Mouse (Mus musculus): ENCODE results near the gene Tpmt. TPM values are rescaled to one million over a fixed set of nuclear protein-coding genes. Genes with fewer than 3 reads are reported as not detected.

The Tpmt gene
- polyA plus RNA-seq (2014; fragmentation: Nextera tagmentation; extraction: Ambion mirVana), result 25.8 and 28.6 TPM in 2 replicates

DNA sequence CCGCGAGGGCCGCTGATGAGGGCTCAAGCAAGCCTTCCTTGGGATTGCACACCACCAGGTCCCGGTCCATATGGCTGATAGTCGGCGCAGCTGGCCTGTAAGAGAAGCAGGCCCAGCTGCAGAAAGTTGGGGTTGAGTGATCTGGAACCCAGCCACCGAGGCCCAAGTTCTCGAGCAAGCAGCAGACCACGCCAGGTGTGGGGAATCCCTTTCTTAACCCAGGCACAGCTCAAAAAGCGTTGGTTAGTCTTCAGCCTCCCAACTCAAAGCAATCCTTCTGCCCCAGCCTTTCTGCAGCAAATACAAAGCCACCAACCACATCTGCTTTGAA is at the start of gene Tpmt:
TSS of gene Tpmt (minus strand) at position 121 of the 331 bp plus-strand sequence.
- ATAC-seq (ENCODE audit: insufficient number of reproducible peaks, low FRiP score, low TSS enrichment, low read depth) (no peak), DNase-seq (ENCODE audit: low spot score) (no peak)
- Histone ChIP-seq H3K36me3 (ENCODE audit: control insufficient read depth, insufficient read depth, low read length) (no peaks in the 10 kb centered on the region; the same call in 1 of the 2 replicates), H3K4me1 (ENCODE audit: control insufficient read depth, insufficient read depth, low read length) (no peaks in the 10 kb centered on the region; the same call in 1 of the 2 replicates), H3K4me2 (ENCODE audit: low read depth, severe bottlenecking) (peak within 1 kb of the TSS; percentile 96), H3K4me3 (ENCODE audit: low read depth, low read length) (peak within 1 kb of the TSS; percentile 71), H3K27ac (replicated peaks; ENCODE audit: low read depth, low read length) (no peak within 1 kb of the TSS), H3K27me3 (ENCODE audit: control insufficient read depth, insufficient read depth, low read length) (no peaks in the 10 kb centered on the region), H3K9me3 (ENCODE audit: control insufficient read depth, low read length) (no peaks in the 10 kb centered on the region), H3K9ac (ENCODE audit: low read length) (peak within 1 kb of the TSS; percentile 69)
- 12% methylated on average over 10 of the region's 10 CpGs for WGBS

GRCm38 (mm10) chr13:47093791-47094190 is 49.3 kb upstream of the Tpmt start:
- H3K4me1 ChIP-seq (ENCODE audit: control insufficient read depth, insufficient read depth, low read length), result no peaks in the 10 kb centered on the region
- 99% methylated on average over 2 of the region's 2 CpGs for WGBS
- no peak overlapping the region for H3K4me2 ChIP-seq (ENCODE audit: low read depth, severe bottlenecking)
- DNase-seq (ENCODE audit: low spot score), result no peak
- no peaks in the 10 kb centered on the region for H3K9me3 ChIP-seq (ENCODE audit: control insufficient read depth, low read length)
- ATAC-seq (ENCODE audit: insufficient number of reproducible peaks, low FRiP score, low TSS enrichment, low read depth), result no peak
- no peak overlapping the region for H3K4me3 ChIP-seq (ENCODE audit: low read depth, low read length)
- H3K27me3 ChIP-seq (ENCODE audit: control insufficient read depth, insufficient read depth, low read length), result no peaks in the 10 kb centered on the region
- no peak overlapping the region for H3K27ac ChIP-seq (replicated peaks; ENCODE audit: low read depth, low read length)
- peaks cover 16% of the 10 kb centered on the region for H3K36me3 ChIP-seq (ENCODE audit: control insufficient read depth, insufficient read depth, low read length)
- H3K9ac ChIP-seq (ENCODE audit: low read length), result no peak overlapping the region

GRCm38 (mm10) chr13:47089271-47089670 is 44.7 kb upstream of the Tpmt start:
- DNase-seq (ENCODE audit: low spot score), result no peak
- H3K27ac ChIP-seq (replicated peaks; ENCODE audit: low read depth, low read length), result no peak overlapping the region
- H3K9me3 ChIP-seq (ENCODE audit: control insufficient read depth, low read length), result no peaks in the 10 kb centered on the region
- no peak overlapping the region for H3K4me2 ChIP-seq (ENCODE audit: low read depth, severe bottlenecking)
- H3K4me3 ChIP-seq (ENCODE audit: low read depth, low read length), result no peak overlapping the region
- WGBS, result 91% methylated on average over 2 of the region's 2 CpGs
- peaks cover 9% of the 10 kb centered on the region; the same call in 1 of the 2 replicates for H3K36me3 ChIP-seq (ENCODE audit: control insufficient read depth, insufficient read depth, low read length)
- no peaks in the 10 kb centered on the region for H3K27me3 ChIP-seq (ENCODE audit: control insufficient read depth, insufficient read depth, low read length)
- ATAC-seq (ENCODE audit: insufficient number of reproducible peaks, low FRiP score, low TSS enrichment, low read depth), result no peak
- H3K9ac ChIP-seq (ENCODE audit: low read length), result no peak overlapping the region
- H3K4me1 ChIP-seq (ENCODE audit: control insufficient read depth, insufficient read depth, low read length), result no peaks in the 10 kb centered on the region

DNA sequence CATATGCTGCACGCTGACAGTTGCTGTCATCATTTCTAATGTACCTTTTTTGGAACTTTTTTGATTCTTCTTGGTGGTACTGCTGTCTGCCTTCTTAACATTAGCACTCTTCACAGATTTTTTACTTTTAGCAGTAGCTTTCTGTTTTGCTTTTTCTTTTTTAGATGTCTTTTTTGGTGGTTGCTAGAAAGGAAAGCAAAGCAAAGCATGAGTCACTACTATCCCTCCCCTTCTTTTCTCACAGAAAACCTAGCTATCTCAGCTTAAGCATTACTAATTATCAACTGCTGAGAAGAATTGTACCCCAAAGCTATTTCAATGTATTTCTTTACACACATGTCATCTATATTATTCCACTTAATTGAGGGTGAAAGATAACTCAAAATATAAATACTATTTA is 43.9 kb upstream of the Tpmt start:
- H3K9ac ChIP-seq (ENCODE audit: low read length), result no peak overlapping the region
- ATAC-seq (ENCODE audit: insufficient number of reproducible peaks, low FRiP score, low TSS enrichment, low read depth) (no peak), DNase-seq (ENCODE audit: low spot score) (no peak)
- WGBS, result 97% methylated on average over 1 of the region's 1 CpGs
- no peaks in the 10 kb centered on the region for H3K4me1 ChIP-seq (ENCODE audit: control insufficient read depth, insufficient read depth, low read length)
- H3K27me3 ChIP-seq (ENCODE audit: control insufficient read depth, insufficient read depth, low read length), result no peaks in the 10 kb centered on the region
- peaks cover 7% of the 10 kb centered on the region; the same call in 1 of the 2 replicates for H3K36me3 ChIP-seq (ENCODE audit: control insufficient read depth, insufficient read depth, low read length)
- no peak overlapping the region for H3K4me2 ChIP-seq (ENCODE audit: low read depth, severe bottlenecking)
- no peaks in the 10 kb centered on the region for H3K9me3 ChIP-seq (ENCODE audit: control insufficient read depth, low read length)
- H3K27ac ChIP-seq (replicated peaks; ENCODE audit: low read depth, low read length), result no peak overlapping the region
- H3K4me3 ChIP-seq (ENCODE audit: low read depth, low read length), result no peak overlapping the region

- no peak for DNase-seq (ENCODE audit: low spot score)
- Histone ChIP-seq H3K4me3 (ENCODE audit: low read depth, low read length) (no peak overlapping the region), H3K9me3 (ENCODE audit: control insufficient read depth, low read length) (no peaks in the 10 kb centered on the region), H3K27me3 (ENCODE audit: control insufficient read depth, insufficient read depth, low read length) (no peaks in the 10 kb centered on the region), H3K27ac (replicated peaks; ENCODE audit: low read depth, low read length) (no peak overlapping the region), H3K4me2 (ENCODE audit: low read depth, severe bottlenecking) (no peak overlapping the region), H3K36me3 (ENCODE audit: control insufficient read depth, insufficient read depth, low read length) (no peaks in the 10 kb centered on the region), H3K9ac (ENCODE audit: low read length) (no peak overlapping the region), H3K4me1 (ENCODE audit: control insufficient read depth, insufficient read depth, low read length) (no peaks in the 10 kb centered on the region)
- ATAC-seq (ENCODE audit: insufficient number of reproducible peaks, low FRiP score, low TSS enrichment, low read depth), result no peak
- WGBS, result 91% methylated on average over 4 of the region's 4 CpGs
These were observed 36.5 kb upstream of the Tpmt start for GRCm38 (mm10) chr13:47080905-47081505.

GRCm38 (mm10) chr13:47078799-47079198 is 34.3 kb upstream of the Tpmt start:
- no peaks in the 10 kb centered on the region for H3K9me3 ChIP-seq (ENCODE audit: control insufficient read depth, low read length)
- no peak overlapping the region for H3K9ac ChIP-seq (ENCODE audit: low read length)
- no peak overlapping the region for H3K4me3 ChIP-seq (ENCODE audit: low read depth, low read length)
- H3K27me3 ChIP-seq (ENCODE audit: control insufficient read depth, insufficient read depth, low read length), result no peaks in the 10 kb centered on the region
- DNase-seq (ENCODE audit: low spot score), result no peak
- H3K4me1 ChIP-seq (ENCODE audit: control insufficient read depth, insufficient read depth, low read length), result no peaks in the 10 kb centered on the region
- H3K36me3 ChIP-seq (ENCODE audit: control insufficient read depth, insufficient read depth, low read length), result no peaks in the 10 kb centered on the region
- 67% methylated on average over 5 of the region's 5 CpGs for WGBS
- H3K4me2 ChIP-seq (ENCODE audit: low read depth, severe bottlenecking), result no peak overlapping the region
- H3K27ac ChIP-seq (replicated peaks; ENCODE audit: low read depth, low read length), result no peak overlapping the region
- ATAC-seq (ENCODE audit: insufficient number of reproducible peaks, low FRiP score, low TSS enrichment, low read depth), result no peak

DNA sequence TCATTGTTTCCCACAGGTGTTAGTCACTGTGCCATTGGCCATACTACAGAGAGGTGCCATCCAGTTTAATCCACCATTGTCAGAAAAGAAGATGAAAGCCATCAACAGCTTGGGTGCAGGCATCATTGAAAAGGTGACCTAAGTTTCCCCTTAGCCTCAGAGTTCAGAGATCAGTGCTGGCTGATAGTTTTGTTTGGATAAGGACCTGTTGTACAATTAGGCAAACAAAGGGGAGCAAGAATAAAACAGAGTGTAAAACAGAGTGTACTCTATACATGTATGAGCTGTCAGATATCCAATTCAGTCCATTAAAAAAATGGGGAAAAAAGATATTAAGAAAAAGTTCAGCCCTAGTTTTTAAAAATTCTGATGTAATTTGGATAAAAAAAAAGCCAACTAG is 32.8 kb upstream of the Tpmt start:
- DNase-seq (ENCODE audit: low spot score) (no peak), ATAC-seq (ENCODE audit: insufficient number of reproducible peaks, low FRiP score, low TSS enrichment, low read depth) (no peak)
- Histone ChIP-seq H3K4me2 (ENCODE audit: low read depth, severe bottlenecking) (no peak overlapping the region), H3K4me1 (ENCODE audit: control insufficient read depth, insufficient read depth, low read length) (no peaks in the 10 kb centered on the region), H3K4me3 (ENCODE audit: low read depth, low read length) (no peak overlapping the region), H3K27ac (replicated peaks; ENCODE audit: low read depth, low read length) (no peak overlapping the region), H3K9me3 (ENCODE audit: control insufficient read depth, low read length) (no peaks in the 10 kb centered on the region), H3K36me3 (ENCODE audit: control insufficient read depth, insufficient read depth, low read length) (no peaks in the 10 kb centered on the region), H3K9ac (ENCODE audit: low read length) (no peak overlapping the region), H3K27me3 (ENCODE audit: control insufficient read depth, insufficient read depth, low read length) (no peaks in the 10 kb centered on the region)

DNA sequence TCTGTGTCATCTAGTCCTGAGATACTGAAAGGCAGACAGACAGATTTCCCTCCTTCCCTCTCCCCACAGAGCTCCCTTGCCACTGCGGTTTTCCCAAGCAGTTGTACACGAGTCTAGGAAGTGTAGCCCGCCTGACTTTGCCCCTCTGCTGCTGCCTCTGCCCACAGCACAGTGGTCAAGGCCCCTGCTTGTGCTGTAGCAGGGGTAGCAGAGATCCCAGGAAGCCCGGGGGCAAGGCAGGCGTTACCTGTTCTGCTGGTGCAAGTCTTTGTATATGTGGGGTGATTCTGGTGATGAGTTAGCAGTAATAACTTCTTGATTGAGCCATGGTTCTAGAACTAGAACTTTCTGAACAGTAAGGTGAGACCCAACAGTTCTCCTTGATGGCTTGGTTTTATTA is 31.6 kb upstream of the Tpmt start:
- H3K4me3 ChIP-seq (ENCODE audit: low read depth, low read length), result no peak overlapping the region
- 88% methylated on average over 5 of the region's 5 CpGs for WGBS
- no peaks in the 10 kb centered on the region for H3K27me3 ChIP-seq (ENCODE audit: control insufficient read depth, insufficient read depth, low read length)
- H3K9me3 ChIP-seq (ENCODE audit: control insufficient read depth, low read length), result no peaks in the 10 kb centered on the region
- ATAC-seq (ENCODE audit: insufficient number of reproducible peaks, low FRiP score, low TSS enrichment, low read depth), result no peak
- H3K36me3 ChIP-seq (ENCODE audit: control insufficient read depth, insufficient read depth, low read length), result no peaks in the 10 kb centered on the region
- no peak overlapping the region for H3K4me2 ChIP-seq (ENCODE audit: low read depth, severe bottlenecking)
- no peak overlapping the region for H3K9ac ChIP-seq (ENCODE audit: low read length)
- H3K4me1 ChIP-seq (ENCODE audit: control insufficient read depth, insufficient read depth, low read length), result no peaks in the 10 kb centered on the region
- no peak for DNase-seq (ENCODE audit: low spot score)
- no peak overlapping the region for H3K27ac ChIP-seq (replicated peaks; ENCODE audit: low read depth, low read length)

DNA sequence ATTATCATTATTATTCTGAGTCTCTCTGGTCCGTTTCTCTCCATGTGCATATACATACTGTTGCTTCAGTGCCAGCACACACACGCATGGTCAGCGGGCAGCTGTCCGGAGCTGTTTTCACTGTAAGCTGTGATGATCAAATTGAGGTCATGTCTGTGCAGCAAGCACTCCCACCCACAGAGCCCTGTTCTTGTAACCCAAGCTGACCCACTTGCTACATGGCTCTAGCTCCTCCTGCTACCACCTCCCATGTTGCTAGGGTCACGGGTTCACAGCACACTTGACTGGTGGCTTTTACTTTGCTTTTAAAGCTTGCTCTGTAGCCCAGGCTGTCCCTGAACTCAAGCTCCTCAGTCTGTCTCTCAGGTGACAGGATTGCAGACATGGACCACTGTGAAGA is 27.9 kb upstream of the Tpmt start:
- ATAC-seq (ENCODE audit: insufficient number of reproducible peaks, low FRiP score, low TSS enrichment, low read depth) (no peak), DNase-seq (ENCODE audit: low spot score) (no peak)
- Histone ChIP-seq H3K4me2 (ENCODE audit: low read depth, severe bottlenecking) (no peak overlapping the region), H3K4me1 (ENCODE audit: control insufficient read depth, insufficient read depth, low read length) (0 out of 2 replicates have a peak, but pooled peaks cover 2% of the 10 kb centered on the region), H3K27me3 (ENCODE audit: control insufficient read depth, insufficient read depth, low read length) (no peaks in the 10 kb centered on the region), H3K36me3 (ENCODE audit: control insufficient read depth, insufficient read depth, low read length) (no peaks in the 10 kb centered on the region), H3K4me3 (ENCODE audit: low read depth, low read length) (no peak overlapping the region), H3K9ac (ENCODE audit: low read length) (no peak overlapping the region), H3K9me3 (ENCODE audit: control insufficient read depth, low read length) (no peaks in the 10 kb centered on the region), H3K27ac (replicated peaks; ENCODE audit: low read depth, low read length) (no peak overlapping the region)
- WGBS, result 92% methylated on average over 5 of the region's 5 CpGs
